Mouse (Mus musculus) cerebellum, adult 18-20 months (tissue): ENCODE measurements around the gene Art2b.
A peak's percentile ranks its signal among the peaks of the same experiment; 100 is the strongest.
"Not testable (repeated sequence)": the region's sequence is repeated elsewhere in the genome, so short reads cannot be mapped to it uniquely, and the experiment has no call there.

Experiments used
- DNase-seq, 2 experiments: peaks; one replicate each; pipeline ENCODE4 v3.0.0; 2021

Gene Art2b

DNA sequence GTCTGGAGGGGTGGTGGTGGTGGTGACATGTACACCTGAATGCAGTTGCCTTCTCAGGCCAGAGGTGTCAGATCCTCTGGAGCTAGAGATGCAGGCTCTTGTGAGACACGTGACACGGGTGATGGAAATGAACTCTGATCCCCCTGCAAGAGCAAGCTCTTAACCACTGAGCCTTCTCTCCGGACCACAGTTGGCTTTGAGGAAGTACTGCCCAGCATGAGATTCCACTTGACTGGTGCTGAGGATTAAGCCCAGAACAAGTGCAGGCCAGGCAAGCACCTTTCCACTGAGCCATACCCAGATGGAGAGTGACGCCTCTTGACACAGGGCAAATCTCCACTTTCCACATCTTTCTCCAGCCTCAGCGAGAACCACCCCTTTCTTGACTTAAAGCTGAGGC, 26.0 kb downstream of the Art2b start:
- DNase-seq: not testable (repeated sequence)

DNA sequence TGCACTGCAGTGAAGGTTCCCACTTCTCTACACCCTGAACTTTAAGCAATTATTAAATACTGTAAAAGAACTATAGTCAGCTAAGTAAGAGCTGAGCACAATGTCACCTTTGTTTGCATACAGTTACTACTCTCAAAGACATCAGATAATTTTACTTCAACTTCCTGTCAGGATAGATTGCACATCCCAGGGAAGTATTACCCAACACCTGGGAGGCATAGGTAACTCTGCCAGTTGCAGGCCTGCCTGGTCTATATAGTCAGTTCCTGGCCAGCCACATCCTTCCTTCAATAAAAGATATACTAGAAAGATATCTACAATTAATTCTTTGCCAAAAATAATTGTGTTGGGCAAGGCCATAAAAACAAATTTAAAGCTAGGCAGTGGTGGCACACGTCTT, 28.0 kb downstream of the Art2b start:
- DNase-seq: no peak

DNA sequence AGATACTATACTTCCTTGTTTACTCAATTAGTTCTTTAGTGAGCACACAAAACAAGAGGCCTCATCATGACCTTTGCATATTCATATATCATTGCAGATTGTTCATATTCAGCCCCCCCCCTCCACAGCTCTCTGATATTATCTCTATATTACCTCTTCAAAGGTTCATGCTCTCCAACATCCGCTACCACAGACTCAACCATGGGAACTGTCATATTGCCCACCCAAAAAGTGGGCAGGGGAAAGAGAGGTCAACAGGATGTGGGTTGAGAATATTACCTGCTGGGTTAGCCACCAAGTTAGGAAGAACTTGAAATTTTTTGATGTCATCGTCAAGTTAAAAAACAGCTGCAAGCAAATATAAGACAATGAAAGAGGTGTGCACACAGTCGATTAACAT, 29.9 kb downstream of the Art2b start:
- DNase-seq: not testable (repeated sequence)

DNA sequence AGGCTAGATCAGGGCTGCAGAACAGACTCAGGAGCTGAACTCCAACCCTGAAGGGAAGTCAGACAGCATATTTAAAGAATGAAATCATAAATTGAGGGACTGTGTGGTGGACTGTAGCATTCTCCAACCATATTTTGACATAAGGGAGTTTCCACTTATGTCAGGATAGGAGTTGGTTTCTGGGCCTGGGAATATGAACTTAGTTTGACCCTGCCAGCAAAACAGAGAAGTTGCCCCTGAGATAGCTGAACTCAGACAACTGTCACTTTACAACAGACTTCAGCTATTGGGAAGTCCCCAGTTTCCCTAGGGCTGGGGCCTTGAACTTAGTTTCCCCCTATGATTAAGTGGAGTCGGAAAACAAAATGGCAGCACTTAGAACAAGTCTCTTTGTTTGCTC, 33.9 kb downstream of the Art2b start:
- no peak for DNase-seq

DNA sequence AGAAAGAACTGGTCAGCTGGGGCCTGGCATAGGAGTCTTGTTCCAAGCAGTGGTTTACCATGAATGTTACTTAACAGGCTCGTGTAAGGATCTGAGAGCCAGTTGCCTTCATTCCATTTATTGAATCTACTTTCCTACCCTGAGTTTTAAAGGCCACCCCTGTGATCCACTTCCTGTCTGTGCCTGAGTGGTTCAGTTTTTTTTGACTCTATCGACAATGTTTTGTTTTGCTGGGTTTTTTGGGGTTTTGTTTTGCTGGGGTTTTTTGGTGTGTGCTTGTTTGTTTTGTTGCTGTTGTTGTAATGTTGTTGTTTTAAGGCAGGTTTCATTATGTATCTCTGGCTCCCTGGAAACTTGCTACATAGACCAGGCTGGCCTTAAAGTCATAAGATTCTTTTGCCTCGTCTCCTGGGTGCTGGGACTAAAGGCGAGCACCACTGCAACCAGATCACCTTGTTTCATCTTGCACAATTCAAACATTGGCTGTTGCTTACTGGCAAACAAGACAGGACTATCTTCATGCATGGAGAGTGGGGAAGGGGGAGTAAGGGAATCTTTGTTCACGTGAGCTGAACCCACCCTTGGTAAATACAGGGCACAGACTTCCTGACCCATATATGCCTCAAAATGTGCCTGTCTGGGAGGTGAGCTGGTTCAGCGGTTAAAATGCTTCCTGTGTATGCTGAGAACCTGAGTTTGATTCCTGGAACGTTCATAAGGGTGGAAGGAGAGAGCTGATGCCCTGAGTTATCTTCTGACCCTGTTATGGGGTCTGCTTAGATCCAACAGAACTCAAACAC, 34.5 kb downstream of the Art2b start:
- DNase-seq: no peak

DNA sequence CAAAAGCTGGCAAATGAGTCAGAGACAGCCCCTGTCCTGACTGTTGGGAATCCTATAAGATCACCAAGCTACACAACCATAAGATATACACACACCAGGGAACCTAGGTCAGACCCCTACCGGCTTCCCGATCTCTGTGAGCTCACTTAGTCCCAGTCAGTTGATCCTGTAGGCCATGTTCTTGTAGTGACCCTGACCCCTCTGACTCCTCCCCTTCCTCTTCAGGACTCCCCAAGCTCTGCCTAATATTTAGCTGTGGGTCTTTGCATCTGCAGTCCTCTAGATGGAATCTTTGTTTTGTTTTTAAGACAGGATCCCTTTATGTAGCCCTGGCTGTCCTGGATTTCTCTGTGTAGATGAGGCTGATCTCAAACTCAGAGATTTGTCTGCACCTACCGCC, 36.1 kb downstream of the Art2b start:
- DNase-seq: no peak

DNA sequence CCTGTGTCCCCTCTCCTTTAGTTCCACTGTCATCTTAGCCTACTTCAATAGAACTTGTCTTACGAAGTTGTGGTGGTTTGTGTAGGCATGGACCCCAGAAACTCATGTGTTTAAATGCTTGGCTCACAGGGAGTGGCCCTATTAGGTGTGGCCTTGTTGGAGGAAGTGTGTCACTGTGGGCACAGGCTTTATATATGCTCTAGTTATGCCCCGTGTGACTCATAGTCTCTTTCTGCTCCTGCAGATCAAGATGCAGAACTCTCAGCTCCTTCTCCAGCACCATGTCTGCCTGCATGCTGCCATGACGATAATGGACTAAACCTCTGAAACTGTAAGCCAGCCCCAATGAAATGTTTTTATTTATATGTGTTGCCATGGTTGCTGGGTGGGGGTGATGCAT, 37.7 kb downstream of the Art2b start:
- DNase-seq: no peak

DNA sequence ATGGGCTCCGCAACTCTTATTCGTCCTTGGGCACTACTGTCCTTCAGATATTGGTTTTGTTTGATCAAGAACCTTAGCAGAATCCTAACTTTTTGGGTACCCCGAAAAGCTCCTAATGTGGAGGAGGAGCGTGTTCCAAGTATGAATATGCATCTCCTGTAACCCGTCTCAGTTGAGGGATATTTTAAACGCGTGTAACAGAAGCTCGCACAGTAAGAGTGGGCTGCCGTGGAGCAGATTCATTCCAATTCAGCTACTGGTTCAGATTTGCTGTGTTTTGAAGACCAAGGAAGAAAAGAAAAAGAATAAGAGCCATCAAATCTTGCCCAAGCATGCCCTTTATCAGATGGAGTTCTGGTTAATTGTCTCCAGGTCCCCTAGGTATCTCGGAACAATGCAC, 43.7 kb downstream of the Art2b start:
- DNase-seq: no peak

DNA sequence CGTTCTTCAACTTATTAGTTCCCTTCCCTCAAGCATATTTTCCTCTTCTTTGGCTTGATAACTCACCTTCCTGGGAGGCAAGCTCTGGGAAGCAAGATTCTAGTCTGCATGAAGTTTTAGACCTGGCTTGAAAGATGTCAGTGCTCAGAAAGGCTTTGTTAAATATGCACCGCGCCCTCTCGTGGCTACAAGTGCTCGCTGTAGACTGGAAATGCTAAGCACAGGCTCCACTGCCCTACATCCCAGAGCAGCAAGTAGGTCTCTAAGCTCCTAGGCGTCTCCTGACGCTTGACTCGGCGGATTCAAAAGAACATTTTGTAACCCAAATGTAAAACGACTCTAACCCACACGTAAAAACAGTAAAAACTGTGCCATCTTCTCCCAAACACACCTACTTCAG, 44.3 kb downstream of the Art2b start:
- DNase-seq: peak; percentile 71

DNA sequence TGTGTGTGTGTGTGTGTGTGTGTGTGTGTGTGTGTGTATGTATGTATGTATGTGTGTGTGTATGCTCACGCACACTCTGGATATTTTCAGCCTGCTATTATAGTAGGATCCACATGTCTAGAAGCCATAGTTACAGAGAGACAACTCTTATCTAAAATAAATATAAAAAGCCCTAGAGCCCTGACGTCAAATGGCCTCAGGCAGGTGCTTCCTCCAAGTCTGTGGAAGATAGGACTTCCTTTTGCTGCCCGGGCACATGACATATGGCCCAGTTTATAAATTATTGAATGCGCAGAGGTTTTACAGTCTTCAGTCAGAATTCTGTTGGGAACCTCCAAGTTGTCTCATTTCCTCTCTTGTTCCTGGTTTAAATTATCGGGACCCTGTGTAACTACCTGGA, 44.7 kb downstream of the Art2b start:
- DNase-seq: no peak

DNA sequence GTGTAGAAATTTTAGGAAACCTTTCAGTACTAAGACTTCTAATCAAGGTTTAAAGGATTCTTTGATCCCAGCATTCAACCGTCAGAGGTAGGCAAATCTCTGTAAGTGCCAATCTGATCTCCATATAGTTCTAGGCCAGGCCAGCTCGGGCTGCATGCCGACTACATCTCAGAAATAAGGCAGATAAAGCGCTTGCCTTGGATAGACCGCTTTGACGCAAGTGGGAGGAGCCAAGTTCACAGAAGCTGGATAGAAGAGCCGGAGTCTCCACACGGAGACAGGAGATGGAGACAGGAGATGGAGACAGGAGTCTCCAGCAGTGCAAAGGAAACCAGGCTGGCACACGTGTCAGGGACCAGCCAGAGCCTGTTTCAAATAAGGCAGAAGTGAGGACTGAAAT, 45.6 kb downstream of the Art2b start:
- no peak for DNase-seq

DNA sequence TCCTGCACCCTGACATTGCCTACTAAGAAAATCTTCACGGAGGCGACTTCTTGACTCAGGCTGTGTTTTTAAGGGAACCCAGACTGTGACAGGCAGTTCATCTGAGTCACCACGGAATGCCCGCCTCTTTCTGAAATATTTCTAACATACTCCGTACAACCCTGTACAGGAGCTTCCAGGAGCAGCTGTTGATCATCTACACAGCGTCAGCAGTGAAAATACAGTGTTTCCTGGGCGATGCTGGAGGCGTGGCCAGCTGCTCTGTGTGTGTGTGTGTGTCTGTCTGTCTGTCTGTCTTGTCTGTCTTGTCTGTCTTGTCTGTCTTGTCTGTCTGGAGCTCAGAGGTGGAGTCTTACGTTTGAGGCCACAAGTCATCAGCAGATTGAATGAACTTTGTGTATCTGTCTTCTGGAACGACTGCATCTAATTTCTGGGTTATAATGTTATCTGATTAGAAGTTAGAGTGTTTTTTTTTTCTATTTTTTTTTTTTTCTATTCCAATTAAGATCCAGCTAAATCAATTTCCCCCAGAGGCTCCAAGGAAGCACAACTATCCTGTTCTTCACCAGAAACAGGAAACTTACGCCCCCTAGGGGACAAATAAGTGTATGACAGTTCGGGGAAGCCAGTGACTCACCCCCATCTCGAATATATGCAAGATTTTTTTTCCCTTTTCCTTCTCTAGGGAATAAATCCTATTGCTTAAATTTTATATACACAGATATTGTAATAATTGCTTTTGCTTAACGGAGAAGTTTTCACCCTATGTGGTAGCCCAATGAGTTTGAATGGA, 47.1 kb downstream of the Art2b start:
- DNase-seq: peak; percentile 22 to 24

DNA sequence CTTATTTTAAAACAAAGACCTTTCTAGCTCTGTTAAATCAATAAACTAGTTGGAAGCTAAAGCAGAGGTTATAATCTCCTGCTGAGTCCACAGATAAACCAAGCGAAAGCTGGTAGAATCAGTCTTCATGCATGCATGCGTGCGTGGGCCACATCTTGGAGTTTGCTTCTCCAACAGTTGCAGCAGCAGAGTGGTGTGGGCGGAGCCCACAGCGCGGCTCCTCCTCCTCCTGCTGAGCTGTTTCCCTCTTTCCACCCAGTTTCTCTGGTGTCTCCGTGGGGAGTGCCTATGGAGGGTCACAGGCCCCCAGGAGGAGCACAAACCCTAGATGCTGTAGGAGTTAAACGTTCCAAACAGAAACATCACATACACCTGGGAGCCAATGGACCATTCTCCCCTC, 47.9 kb downstream of the Art2b start:
- no peak for DNase-seq

DNA sequence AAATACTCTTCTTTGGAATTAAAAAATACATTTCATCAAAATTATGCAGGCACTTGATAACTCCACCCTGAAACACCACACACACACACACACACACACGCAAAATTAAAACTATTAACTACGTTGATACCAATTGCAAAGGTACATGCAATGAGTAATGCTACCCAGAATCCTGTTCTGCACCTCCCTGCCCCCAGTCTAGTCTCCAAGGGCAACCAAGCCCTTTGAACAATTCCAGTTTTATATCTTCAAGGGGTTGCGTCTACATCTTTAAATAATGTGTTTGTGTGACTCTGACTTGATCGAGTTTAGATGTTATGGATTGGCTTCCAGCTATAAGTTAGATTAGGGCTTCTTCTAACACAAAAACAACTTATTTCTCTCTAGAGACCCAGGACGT, 49.9 kb downstream of the Art2b start:
- DNase-seq: no peak

DNA sequence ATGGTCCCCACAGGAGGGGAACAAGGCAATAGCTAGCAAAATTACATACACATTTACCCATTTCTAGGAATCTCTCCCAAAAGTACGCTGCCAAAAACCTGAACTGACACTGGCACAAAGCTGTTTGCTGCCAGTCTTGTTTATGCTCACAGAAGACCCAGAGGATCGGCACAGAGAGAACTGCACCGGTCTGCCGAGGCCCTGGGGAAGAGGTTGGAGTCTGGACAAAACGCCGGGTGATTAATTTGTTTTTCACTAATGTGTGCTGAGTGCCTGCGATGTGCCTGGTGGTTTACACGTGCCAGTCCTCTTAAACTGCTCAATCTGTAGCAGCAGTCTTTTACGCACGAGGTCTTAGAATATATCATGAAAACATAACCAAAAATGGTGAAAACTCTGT, 50.3 kb downstream of the Art2b start:
- no peak for DNase-seq

DNA sequence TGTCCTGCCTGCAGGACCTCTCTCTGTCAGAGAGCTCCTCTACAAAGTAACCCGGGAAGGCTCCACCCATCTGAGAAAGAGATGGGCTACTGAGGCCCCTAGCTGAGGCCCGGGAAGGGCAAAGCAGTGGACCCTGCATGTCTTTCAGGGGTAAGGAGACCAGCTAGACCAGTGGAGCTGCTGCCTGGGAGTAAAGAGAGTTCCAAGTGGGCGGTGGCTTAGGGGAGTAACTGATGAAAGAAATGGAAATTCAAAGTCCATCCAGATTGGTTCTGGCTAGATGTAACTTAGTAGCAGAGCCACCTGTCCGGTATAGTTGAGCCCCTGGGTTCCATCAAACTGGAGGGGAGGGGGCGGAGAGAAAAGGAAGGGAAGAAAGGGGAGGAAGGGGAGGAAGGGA, 51.0 kb downstream of the Art2b start:
- DNase-seq: no peak
